Mouse (Mus musculus) embryonic facial prominence, embryonic 10.5 days (tissue): ENCODE measurements at regions not wholly inside any gene's neighbourhood (a gene's known extent, or its start where the extent isn't known, plus 50 kb on each side); places are given as distances from the start of the nearest gene placed in this dataset.
A peak's percentile ranks its signal among the peaks of the same experiment; 100 is the strongest.

Experiments used
- DNase-seq: peaks from one replicate; pipeline ENCODE4 v3.0.0-alpha.2; 2017; ENCODE audit warnings: low spot score
- H3K27ac ChIP-seq: fragments of 300-500 bp; sonication (generic); replicated peaks from 2 replicates; pipeline ENCODE4 v1.5.1; 2016; ENCODE audit warnings: mild to moderate bottlenecking
- H3K27me3 ChIP-seq: fragments of 300-500 bp; sonication (generic); replicated peaks from 2 replicates; pipeline ENCODE4 v1.6.1; 2016; ENCODE audit warnings: low read depth, mild to moderate bottlenecking; ENCODE audit not compliant: poor library complexity, severe bottlenecking
- H3K36me3 ChIP-seq: fragments of 300-500 bp; sonication (generic); replicated peaks from 2 replicates; pipeline ENCODE4 v1.6.1; 2016; ENCODE audit warnings: mild to moderate bottlenecking, moderate library complexity
- H3K4me1 ChIP-seq: fragments of 300-500 bp; sonication (generic); 2 replicates; pipeline ENCODE4 v1.6.1; 2016
- H3K4me3 ChIP-seq: fragments of 300-500 bp; sonication (generic); 2 replicates; pipeline ENCODE4 v1.5.1; 2016; ENCODE audit warnings: mild to moderate bottlenecking, moderate library complexity
- H3K9me3 ChIP-seq: fragments of 300-500 bp; sonication (generic); 2 replicates; pipeline ENCODE4 v1.6.1; 2016; ENCODE audit warnings: mild to moderate bottlenecking
- WGBS: fragments of 180-500 bp; shearing (Covaris S2); methylation state at CpG from one replicate; pipeline ENCODE4 v1.1.7; 2016; 5-methylcytosine and 5-hydroxymethylcytosine counted together

DNA sequence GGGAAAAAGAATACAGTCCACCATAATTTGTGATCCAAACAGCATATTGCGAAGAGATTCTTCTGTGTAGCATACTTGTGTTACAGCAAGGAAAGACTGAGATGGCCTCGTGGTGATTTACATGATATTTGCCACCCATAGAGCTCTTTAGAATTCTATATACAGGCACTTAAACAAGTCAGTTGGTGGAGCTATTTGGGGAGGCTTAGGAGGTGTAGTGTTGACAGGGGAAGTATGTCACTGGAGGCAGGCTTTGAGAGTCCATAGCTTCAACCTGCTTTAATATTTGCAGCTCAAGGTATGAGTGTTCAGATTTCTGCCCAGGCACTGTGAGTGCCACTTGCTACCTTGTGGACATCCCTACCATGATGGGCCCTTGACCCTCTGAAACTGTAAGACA is 187.3 kb downstream of the Ostf1 start:
- DNase-seq, result no peak
- Histone ChIP-seq H3K9me3 (no peaks in the 10 kb centered on the region), H3K27ac (no peak overlapping the region), H3K36me3 (no peaks in the 10 kb centered on the region), H3K4me3 (no peak overlapping the region), H3K4me1 (no peaks in the 10 kb centered on the region), H3K27me3 (no peaks in the 10 kb centered on the region)
- WGBS, result 83% methylated on average over 2 of the region's 2 CpGs

DNA sequence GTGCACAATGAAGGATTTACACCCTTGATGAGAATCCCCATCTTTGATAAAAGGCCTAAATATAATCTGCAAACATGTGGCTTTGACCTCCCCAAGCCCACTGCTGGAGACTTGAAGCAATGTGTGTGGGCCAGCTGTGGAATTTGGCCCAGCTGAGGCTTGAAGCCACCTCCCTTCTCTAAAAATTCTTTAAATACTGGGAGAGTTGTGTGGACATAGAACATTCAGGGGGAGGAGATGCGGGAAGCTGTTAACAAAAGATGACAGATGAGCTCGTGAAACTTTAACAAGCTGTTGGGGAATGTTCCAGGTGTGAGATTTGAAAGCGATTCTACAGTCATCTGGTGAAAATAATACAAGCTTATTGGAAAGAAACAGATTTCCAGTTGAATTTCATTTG is 195.3 kb downstream of the Ostf1 start:
- Histone ChIP-seq H3K4me3 (no peak overlapping the region), H3K27me3 (no peaks in the 10 kb centered on the region), H3K27ac (no peak overlapping the region), H3K4me1 (no peaks in the 10 kb centered on the region), H3K9me3 (no peaks in the 10 kb centered on the region), H3K36me3 (no peaks in the 10 kb centered on the region)
- peak; percentile 16 for DNase-seq
- 67% methylated on average over 3 of the region's 3 CpGs for WGBS

DNA sequence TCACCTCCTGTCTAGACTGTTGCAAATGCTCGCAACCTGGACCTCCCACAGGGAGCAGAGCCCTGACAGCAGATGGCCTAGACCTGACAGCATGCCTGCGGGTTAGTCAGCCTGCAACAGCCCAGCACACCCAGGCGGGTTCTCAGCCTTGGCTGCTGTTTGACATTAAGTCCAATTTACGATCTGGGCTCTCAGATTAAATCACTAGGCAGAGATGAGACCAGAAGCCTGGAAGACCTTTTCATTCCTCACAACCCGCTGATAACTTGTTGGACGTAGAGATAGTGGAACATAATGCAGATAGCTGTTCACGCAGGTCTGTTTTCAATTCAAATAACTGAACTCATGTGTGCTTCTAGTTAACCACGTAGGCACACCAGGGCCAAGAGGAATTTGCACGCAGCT is 211.2 kb downstream of the Ostf1 start:
- peak; percentile 65 for DNase-seq
- H3K27ac ChIP-seq, result no peak overlapping the region
- H3K9me3 ChIP-seq, result no peaks in the 10 kb centered on the region
- H3K4me1 ChIP-seq, result peaks cover 6% of the 10 kb centered on the region
- H3K4me3 ChIP-seq, result no peak overlapping the region
- no peaks in the 10 kb centered on the region for H3K27me3 ChIP-seq
- no peaks in the 10 kb centered on the region for H3K36me3 ChIP-seq
- 36% methylated on average over 9 of the region's 9 CpGs for WGBS

DNA sequence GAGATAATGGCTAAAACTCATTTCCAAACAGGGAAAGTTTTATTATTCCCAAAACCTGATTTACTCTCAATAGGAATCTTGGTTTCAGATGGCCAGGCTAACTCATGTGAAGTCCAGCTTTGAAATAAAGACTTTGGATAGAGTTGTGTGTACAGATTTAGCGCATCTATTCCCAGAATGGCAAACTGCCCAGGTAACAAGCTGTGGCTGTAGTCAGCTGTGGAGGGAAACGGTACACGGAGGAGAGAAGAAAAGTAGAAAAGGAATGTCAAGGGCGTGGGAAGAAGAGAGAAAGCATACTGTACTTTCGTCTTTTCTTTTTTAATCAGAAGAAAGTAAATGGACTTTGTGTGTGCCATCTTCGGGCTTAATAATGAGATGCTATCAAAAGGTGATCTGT is 213.1 kb downstream of the Ostf1 start:
- Histone ChIP-seq H3K27ac (no peak overlapping the region), H3K36me3 (no peaks in the 10 kb centered on the region), H3K4me1 (peaks cover 6% of the 10 kb centered on the region), H3K4me3 (no peak overlapping the region), H3K9me3 (no peaks in the 10 kb centered on the region), H3K27me3 (no peaks in the 10 kb centered on the region)
- DNase-seq, result no peak
- whole genome bisulfite sequencing, result 88% methylated on average over 6 of the region's 6 CpGs

DNA sequence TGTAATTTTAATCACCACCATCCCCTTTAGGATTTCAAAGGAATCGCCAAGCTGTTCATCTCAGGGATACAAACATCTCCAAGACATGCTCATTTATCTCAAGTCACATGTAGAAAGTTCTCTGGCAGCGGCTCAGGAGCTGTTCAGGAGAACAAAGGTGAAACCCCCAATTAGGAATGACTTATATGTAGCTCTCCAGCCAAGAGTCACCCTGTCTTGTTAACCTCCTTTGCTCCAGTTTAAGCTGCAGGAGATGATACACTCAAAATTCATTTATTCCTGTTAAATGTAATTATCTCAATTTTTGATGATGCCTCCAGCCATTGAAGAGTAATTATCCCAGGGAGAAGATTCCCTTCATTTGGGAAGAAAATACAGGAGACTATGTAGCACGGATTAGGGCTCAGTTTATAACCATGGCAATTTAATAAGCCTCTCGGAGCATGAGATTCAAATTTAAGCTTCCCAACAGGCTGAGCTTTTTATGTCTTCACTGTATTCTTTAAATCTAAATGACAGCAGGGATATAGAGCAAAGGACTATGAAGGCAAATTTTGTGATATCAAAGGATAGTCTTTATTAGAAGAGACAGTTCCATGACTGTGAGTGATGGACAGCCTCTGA is 254.0 kb downstream of the Ostf1 start:
- Histone ChIP-seq H3K36me3 (no peaks in the 10 kb centered on the region), H3K4me1 (no peaks in the 10 kb centered on the region), H3K27me3 (no peaks in the 10 kb centered on the region), H3K4me3 (no peak overlapping the region), H3K27ac (no peak overlapping the region), H3K9me3 (no peaks in the 10 kb centered on the region)
- 76% methylated on average over 4 of the region's 4 CpGs for WGBS
- DNase-seq, result no peak

DNA sequence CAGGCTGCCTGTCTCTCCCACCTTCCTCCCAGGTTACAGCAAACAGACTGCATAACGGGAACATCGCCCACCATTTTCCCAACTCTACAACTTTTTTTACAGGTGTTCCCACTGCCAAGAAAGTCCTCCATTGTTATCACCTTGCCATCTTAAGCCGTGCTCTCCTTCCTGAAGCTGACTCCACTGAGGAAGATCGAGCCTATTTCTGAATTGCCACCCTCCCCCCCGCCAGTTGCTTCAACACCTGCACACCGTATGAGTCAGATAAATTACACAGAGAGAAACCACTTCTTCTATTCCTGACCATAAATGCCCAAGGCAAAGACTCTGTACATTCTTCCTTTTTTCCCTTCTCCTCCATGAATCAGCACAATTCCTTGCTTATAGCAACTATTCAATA is 263.0 kb downstream of the Ostf1 start:
- no peak overlapping the region for H3K27ac ChIP-seq
- no peaks in the 10 kb centered on the region for H3K36me3 ChIP-seq
- no peak overlapping the region for H3K4me3 ChIP-seq
- no peak for DNase-seq
- H3K9me3 ChIP-seq, result no peaks in the 10 kb centered on the region
- 86% methylated on average over 6 of the region's 6 CpGs for WGBS
- no peaks in the 10 kb centered on the region for H3K27me3 ChIP-seq
- no peaks in the 10 kb centered on the region for H3K4me1 ChIP-seq

DNA sequence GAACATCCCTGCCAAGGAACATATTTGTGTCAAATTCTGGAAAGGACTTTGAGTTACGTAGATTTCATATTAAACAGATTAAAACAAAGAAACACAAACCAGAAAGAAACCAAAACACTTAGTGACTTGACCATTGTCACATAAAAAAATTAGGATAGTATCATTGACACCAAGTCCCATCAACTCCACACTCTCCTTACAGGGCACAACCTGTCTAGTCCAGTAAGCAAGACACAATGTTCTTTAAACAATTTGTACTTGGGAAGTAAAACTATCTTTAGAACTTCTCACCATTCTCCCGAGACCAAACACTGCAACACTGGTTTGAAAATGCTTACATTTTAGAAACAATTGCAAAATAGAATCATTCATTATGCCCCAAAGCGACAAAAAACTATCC is 277.7 kb downstream of the Ostf1 start:
- Histone ChIP-seq H3K27ac (no peak overlapping the region), H3K4me1 (no peaks in the 10 kb centered on the region), H3K4me3 (no peak overlapping the region), H3K27me3 (no peaks in the 10 kb centered on the region), H3K9me3 (no peaks in the 10 kb centered on the region), H3K36me3 (no peaks in the 10 kb centered on the region)
- DNase-seq, result no peak
- WGBS, result 89% methylated on average over 3 of the region's 3 CpGs

DNA sequence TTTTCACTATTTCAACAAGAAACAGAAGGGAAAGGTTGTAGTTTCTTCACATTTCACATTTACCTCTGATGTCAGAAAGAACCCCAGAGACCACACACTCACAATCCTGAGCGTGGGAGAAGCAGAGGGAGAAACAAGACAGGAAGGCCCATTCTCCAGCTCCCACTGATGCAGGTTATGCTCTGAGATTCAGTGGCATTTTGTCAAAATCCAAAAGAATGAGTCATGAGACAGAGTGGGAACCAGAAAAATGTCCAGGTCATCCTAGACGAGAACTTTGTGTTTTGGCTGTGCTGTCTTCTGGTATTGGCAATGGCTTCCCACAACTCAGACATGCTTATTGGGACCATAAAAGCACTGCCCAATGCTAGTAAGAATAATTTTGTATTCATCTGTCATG is 285.9 kb downstream of the Ostf1 start:
- Histone ChIP-seq H3K4me1 (no peaks in the 10 kb centered on the region), H3K27me3 (no peaks in the 10 kb centered on the region), H3K9me3 (no peaks in the 10 kb centered on the region), H3K36me3 (no peaks in the 10 kb centered on the region), H3K4me3 (no peak overlapping the region), H3K27ac (no peak overlapping the region)
- DNase-seq, result no peak
- WGBS, result 86% methylated on average over 2 of the region's 2 CpGs

DNA sequence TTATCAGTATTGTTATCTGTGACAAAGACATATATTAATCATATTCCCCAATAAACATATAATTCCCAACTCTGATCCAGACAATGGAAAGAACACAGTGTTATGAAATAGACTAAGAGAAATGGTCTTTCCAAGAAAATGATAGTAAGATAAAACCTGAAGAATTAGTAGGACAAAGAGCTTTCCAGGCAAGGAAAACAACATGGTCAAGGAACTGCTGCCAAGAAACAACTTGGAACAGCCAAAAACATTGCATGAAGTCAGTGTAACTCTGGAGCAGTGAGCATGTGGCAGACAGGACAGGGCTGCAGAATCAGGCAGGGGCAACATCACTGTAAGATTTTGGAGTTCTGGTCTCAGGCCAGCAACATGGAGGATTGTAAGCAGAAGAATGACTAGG is 288.0 kb downstream of the Ostf1 start:
- H3K9me3 ChIP-seq, result no peaks in the 10 kb centered on the region
- no peaks in the 10 kb centered on the region for H3K27me3 ChIP-seq
- H3K27ac ChIP-seq, result no peak overlapping the region
- no peaks in the 10 kb centered on the region for H3K36me3 ChIP-seq
- no peak for DNase-seq
- no peak overlapping the region for H3K4me3 ChIP-seq
- no peaks in the 10 kb centered on the region for H3K4me1 ChIP-seq

DNA sequence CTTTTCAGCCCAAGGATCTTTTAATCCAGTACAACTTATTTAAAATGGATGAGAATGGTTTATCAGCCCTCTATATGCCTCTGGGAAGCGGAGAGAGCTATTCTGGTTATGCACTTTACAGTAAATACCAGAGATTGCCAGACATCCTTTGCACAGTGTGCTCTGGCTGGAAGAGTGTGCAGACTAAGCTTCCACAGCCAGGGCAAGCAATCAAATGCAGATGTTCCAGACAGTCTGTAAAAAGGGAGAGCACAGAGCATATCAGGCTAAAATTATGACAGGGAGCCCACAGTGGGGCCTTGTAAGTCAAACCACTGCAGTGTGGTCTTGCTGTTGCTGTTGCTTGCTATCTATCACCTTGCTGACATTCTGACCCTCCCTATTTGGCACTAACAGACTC is 288.6 kb downstream of the Ostf1 start:
- no peak overlapping the region for H3K4me3 ChIP-seq
- DNase-seq, result no peak
- H3K27ac ChIP-seq, result no peak overlapping the region
- H3K36me3 ChIP-seq, result no peaks in the 10 kb centered on the region
- WGBS, result 83% methylated on average over 1 of the region's 1 CpGs
- H3K27me3 ChIP-seq, result no peaks in the 10 kb centered on the region
- no peaks in the 10 kb centered on the region for H3K9me3 ChIP-seq
- H3K4me1 ChIP-seq, result no peaks in the 10 kb centered on the region

DNA sequence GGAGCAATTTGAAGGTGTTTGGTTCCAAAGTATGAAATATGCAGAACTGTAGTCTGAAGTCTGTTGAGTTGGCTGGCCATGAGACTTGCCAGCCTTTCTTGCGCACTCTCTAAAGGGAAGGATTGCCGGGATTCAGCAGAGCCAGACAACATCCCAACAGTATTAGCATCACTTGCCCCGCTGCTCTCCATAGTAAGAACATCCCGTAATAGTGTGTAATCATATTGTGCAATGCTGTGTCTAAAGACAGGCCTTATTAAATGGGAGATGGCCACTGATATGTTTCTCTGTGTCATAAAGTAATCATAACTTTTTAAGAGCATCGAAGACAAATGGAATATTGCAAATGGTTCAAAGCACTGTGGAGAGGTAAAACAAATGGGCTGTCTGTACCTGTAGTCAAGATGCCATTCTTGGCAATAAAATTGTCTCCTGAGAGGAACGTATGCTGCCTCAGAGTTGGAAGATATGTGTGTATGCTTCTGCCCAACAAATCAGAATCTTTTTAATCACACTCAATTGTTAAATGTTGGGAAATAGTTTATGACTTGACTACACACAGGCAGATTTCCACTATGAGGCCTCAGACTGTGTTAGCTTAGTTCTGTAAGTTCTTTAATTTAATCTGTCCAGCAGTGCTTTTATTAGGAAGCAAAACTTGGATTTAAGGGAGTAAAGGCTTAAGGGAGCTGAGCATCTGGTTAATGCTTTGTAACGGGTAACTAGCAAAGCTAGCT is 293.6 kb downstream of the Ostf1 start:
- DNase-seq, result no peak
- Histone ChIP-seq H3K4me3 (no peak overlapping the region), H3K4me1 (peaks cover 6% of the 10 kb centered on the region; the same call in 1 of the 2 replicates), H3K36me3 (no peaks in the 10 kb centered on the region), H3K9me3 (no peaks in the 10 kb centered on the region), H3K27me3 (no peaks in the 10 kb centered on the region), H3K27ac (no peak overlapping the region)
- WGBS, result 89% methylated on average over 7 of the region's 7 CpGs

DNA sequence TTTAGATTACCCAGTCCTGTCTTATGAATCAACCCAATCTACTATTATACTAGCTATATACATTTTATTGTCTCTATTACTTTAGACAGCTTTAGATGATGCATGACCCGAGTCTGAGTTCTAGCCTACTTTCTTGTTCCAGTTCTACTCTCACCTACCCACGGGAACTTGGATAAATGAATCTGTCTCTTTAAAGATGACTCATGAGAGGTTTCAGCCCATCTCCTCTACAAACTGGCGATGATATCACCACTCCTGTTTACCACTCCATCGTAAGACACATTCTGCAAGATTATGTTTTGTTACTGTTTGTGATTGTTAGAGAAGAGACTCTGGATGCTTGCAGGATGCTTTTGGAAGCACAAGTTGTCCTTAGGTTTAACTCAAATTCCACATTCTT is 295.0 kb downstream of the Ostf1 start:
- 90% methylated on average over 4 of the region's 4 CpGs for WGBS
- Histone ChIP-seq H3K27ac (no peak overlapping the region), H3K27me3 (no peaks in the 10 kb centered on the region), H3K36me3 (no peaks in the 10 kb centered on the region), H3K4me1 (peaks cover 6% of the 10 kb centered on the region; the same call in 1 of the 2 replicates), H3K4me3 (no peak overlapping the region), H3K9me3 (no peaks in the 10 kb centered on the region)
- DNase-seq, result no peak

DNA sequence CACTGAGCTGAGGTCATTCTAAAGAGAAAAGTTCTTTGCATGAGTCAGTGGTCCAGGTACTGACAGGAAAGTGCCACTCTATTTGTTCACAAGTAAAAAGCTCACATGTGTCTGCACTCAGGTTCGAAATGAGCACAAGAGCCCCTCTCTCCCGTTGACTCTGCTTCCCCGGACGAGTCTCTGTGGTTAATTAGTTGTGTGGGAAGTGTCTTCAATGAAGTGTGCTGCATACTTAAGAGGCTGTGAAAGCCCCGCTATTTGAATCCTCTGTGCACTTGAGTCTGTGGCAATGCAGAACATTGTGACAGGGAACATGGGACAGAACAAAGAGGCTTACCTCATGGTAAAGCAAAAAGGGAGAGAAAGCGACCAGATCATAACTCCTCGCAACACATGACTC is 297.0 kb downstream of the Ostf1 start:
- no peak for DNase-seq
- Histone ChIP-seq H3K27ac (no peak overlapping the region), H3K27me3 (no peaks in the 10 kb centered on the region), H3K9me3 (no peaks in the 10 kb centered on the region), H3K4me1 (peaks cover 6% of the 10 kb centered on the region; the same call in 1 of the 2 replicates), H3K36me3 (no peaks in the 10 kb centered on the region), H3K4me3 (no peak overlapping the region)
- WGBS, result 62% methylated on average over 7 of the region's 7 CpGs
